Mouse (Mus musculus) testis, adult 2 months (tissue): ENCODE data around the gene Sla2.
A peak's percentile ranks its signal among the peaks of the same experiment; 100 is the strongest.
"Not testable (repeated sequence)": the region's sequence is repeated elsewhere in the genome, so short reads cannot be mapped to it uniquely, and the experiment has no call there.

Experiments used
- CTCF ChIP-seq: fragments of 200-500 bp; IDR thresholded peaks from 2 replicates; pipeline ENCODE4 v1.5.1; 2012; ENCODE audit warnings: low read depth, mild to moderate bottlenecking, inconsistent platforms, low read length, moderate library complexity; ENCODE audit not compliant: control insufficient read depth, insufficient read depth, insufficient replicate concordance
- POLR2A ChIP-seq: fragments of 200-500 bp; IDR thresholded peaks from 2 replicates; pipeline ENCODE4 v1.6.1; 2012; ENCODE audit warnings: low read depth, mild to moderate bottlenecking, inconsistent platforms, low read length, moderate library complexity; ENCODE audit not compliant: control insufficient read depth

- TF ChIP-seq POLR2A: not testable (repeated sequence)
- peak; percentile 21; the same call in 1 of the 2 replicates for TF ChIP-seq CTCF
Measured at GRCm38 (mm10) chr2:156853999-156854771, 32.8 kb downstream of the Sla2 start.
